Mouse (Mus musculus): ENCODE data around the gene Mdga1.
A peak's percentile ranks its signal among the peaks of the same experiment; 100 is the strongest.

Mdga1 gene

DNA sequence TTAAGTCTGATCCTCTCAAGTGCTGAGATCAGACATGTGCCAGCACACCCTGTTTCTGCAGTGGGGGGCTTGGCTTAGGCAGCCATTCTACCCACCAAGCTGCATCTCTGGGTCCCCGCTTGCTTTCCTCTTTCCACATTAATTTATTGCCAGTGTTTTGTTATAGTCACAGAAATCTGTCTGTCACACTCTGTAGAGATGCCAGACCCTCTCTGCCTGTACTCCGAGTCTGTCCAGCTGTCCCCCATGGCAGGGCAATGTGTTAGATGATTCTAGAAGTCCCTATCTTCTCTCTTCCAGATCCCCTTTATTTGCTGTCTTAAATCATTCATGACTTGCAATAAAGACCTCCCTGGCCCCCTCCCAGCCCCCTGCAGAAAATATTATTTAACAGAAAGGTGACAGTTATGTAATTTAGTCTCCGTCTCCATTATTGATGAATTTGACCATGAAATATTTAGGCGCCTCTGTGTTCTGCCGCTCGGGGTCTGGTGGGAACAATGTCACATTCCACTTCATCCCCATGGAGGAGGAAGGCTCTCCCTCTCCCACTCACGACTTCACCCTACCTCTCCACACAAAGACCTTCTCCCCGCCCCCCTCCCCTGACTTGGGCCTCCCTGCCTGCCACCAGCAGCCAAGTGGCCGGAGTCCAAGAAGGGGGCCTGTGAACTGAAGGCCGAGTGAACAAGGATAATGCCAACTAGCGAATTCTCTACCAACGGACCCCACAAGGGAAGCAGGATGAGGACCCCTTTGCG is 50.9 kb downstream of the Mdga1 start:
- no peak for DNase-seq

DNA sequence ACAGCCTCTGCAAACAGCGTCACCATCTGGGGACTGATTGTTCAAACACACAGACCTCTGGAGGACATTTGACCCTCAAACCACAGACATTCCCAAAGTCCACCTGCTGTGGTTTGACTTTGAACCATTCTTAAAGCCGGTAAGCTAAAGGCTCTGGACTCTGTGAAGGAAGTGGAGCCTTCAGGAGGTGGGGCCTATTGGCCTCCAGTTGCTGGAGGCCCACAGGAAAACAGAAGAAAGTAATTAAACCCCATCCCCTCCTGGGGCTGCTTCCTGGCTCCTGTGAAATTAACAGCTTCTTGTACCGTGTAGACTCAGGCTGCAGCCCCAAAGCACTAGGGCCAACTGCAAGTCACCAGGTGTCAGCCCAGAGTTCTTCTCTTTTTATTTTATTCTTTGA is 52.9 kb downstream of the Mdga1 start:
- no peak for DNase-seq

DNA sequence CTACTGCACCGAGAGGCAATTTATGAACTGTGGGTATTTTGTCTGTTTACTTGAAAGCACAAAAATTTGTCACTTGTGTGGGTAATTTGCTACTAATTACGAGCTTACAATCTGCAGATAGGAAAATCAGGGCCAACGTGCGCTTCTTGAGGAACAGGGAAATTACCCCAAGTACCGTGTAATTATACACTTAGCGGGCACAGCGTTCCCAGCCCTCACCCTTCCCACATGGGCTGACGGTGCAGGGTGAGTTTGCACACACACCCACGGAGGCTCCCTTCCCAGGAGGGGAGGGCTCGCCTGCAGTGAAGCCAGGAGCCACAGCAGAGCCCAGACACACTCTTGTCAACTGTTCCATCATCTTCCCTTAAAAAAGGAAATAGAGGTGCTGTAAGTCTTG is 54.1 kb downstream of the Mdga1 start:
- DNase-seq, result no peak

DNA sequence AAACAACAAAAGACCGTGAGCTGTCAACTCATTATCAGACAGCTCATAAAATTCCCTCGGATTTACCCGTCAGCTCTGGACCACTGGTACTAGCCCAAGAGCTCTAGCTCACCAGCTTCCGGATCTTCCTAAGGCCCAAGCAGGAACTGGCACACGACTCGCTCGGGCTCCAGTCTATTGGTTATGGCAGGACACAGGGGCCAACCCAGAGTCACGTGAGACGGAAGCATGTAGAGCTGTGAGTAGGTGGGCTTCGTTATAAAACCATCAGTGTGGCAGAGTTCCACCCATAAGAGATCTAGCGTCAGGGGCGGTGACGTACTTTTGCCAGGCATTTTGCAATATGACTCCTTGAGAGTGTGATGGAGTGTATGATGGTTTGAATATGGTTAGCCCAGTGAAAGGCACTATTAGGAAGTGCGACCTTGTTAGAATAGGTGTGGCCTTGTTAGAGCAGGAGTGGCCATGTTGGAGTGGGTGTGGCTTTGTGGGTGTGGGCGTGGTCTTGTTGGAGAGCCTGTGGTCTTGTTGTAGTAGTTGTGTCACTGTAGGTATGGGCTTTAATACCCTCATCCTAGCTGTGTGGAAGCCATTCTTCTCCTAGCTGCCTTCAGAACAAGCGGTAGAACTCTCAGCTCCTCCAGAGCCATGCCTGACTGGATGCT is 56.5 kb downstream of the Mdga1 start:
- peak; percentile 82 for DNase-seq

DNA sequence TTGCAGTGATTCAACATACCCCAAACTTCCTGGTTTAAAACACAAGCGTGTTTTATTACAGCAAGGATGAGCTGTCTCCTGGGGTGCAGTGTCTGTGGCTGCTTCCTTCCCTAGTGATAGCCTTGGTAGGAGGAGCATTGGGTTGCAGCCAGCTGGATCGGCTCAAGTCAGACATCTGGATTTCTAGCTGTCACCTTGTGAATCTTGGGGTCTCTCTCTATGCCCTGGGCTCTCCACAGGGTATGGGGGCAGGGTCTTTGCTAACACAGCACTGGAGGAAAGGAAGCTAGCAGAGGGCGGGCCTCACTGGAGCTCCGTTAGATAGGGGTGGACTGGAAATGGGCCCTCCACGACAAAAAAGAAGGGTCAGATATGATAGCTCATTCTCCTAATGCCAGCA is 57.2 kb downstream of the Mdga1 start:
- peak; percentile 81 for DNase-seq

GRCm38 (mm10) chr17:29909031-29909430 is 60.9 kb downstream of the Mdga1 start:
- DNase-seq, result no peak

- DNase-seq, result peak; percentile 73
These were observed 65.2 kb downstream of the Mdga1 start for GRCm38 (mm10) chr17:29904694-29905093.

GRCm38 (mm10) chr17:29902406-29903155 is 67.3 kb downstream of the Mdga1 start:
- no peak for DNase-seq

DNA sequence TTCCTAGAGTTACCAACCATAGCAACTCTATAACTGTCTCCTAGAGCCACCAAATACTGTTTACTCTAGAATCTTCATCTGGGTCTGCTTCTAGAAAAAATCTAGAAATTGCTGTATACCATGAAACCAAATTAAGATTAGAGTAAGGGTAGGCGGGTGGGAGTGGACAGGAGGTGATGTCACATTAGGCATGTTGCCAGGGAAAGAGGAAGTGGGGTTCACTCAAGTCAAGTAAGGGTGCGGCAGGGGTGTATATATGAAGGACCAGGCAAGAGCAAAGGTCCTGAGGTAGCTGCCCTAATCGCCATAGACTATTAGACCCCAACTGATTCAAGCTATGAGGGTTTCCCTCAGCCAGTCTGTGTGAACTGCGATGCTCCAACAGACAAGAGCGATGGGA is 69.6 kb downstream of the Mdga1 start:
- no peak for DNase-seq

- DNase-seq, result no peak
These were observed 73.5 kb downstream of the Mdga1 start for GRCm38 (mm10) chr17:29896181-29897054.

DNA sequence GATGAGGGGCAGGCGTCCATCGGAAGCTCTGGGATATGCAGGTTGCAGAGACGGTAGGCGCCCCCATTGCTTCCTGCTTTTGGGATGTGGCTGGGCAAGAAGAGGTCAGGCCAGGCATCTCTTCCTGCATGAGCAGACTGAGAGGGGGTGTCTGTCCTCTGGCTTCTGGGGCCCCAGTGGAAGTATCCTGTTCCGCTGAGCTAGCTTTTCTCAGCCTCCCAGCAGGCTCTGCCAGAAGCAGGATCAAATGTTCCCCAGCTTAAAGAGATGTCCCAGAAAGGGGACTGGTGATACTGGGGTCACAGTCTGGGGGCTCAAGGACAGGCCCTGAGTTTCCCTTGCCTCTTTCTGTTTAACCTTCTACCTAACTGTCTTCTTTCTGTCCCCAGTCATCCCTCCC is 74.3 kb downstream of the Mdga1 start:
- no peak for DNase-seq

DNA sequence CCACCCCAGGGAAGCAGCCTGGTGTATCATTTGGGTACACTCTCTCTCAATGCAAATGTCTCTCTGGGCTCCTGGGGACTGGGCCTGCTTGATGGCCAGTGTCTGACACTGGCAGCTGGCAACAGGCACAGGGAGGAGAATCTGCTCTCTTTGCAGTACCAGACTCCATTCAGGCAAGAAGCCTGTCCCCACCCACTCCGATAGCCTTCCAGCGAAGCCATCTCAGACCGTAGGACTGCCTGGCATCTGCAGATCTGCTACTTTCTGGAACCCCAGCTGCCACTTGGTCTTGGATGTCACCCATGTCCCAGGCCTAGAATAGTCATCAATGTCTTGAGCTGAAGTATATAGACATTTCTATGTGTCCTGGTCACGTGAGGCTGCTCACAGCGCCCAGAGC is 74.9 kb downstream of the Mdga1 start:
- DNase-seq, result no peak

DNA sequence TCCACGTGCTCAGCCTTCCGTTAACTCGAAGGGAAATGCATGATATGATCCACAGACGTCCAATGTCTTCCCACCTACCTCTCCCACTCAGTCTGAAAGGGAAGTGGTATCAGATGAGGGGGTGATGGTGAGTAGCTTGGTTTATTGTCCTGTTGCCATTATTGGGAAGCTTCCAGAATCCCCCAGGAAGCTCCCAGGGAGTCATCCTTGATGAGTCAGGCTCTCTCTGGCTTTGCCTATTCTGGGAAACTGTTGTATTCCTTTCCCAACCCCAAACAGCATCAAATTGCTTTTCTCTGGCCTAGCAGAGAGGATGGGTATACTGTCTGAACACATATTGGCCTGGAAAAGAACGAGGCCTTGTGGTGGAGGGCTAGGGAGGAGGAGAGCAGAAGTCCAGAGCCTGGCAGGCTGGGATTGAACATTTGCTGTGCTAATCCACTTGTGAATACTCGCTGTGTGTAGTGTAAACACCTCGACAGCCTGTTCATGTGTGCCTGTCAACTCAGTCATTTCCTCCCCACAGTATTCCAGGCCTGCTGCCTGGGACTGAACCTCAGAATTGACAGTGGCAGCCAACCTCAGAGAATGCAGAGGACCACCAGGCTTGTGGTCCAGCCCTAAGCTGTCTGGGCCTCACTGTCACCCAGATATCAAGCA is 79.3 kb downstream of the Mdga1 start:
- DNase-seq, result no peak

- DNase-seq, result peak; percentile 93
These were observed 80.6 kb downstream of the Mdga1 start for GRCm38 (mm10) chr17:29888981-29889980.

DNA sequence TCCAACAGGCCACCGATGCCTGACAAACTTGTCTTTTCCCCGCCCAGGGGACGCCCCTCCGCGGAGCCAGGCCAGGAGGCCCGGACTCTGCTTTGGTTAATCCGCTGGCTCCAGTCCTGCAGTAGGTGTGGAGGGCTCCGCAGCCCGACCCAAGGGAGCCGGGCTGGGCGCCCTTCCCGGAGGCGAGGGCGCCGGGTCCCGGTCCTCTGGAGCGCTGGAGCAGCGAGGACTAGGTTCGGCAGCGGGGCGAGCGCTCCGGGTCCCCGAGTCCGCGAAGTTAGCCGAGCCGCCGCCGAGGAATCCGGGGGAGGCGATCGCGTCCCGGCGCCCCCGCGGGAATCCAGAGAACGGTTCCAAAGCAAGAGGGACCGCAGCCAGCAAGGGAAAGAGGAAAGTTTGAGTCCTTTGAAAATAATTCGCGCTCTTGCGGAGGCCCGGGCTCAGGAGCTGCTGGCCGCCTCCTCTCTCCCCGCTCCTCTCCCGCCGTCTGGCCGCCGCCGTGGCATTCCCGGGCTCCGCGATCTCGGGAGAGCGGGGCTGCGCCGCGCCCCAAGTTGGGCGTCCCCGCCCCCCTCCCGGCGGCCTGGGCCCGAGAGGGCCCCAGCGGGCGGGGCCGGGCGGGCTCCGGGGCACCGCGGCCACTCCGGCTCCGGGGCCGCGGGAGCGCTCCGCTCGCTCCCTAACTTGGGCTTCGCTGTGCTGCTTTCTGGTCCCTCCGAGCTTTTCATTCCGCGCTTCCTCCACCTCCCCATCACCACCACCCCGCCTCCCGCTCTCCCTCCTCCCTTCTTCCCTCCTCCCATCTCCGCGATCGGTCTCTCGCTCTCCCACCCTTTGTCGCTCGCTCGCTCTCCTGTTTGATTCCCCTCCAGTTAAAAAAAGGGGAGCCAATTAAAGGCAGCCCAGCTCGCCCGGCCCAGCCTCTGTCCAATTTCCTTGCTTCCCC is 81.7 kb downstream of the Mdga1 start:
- DNase-seq, result no peak

GRCm38 (mm10) chr17:29887271-29887880 is 82.5 kb downstream of the Mdga1 start:
- DNase-seq, result no peak

DNA sequence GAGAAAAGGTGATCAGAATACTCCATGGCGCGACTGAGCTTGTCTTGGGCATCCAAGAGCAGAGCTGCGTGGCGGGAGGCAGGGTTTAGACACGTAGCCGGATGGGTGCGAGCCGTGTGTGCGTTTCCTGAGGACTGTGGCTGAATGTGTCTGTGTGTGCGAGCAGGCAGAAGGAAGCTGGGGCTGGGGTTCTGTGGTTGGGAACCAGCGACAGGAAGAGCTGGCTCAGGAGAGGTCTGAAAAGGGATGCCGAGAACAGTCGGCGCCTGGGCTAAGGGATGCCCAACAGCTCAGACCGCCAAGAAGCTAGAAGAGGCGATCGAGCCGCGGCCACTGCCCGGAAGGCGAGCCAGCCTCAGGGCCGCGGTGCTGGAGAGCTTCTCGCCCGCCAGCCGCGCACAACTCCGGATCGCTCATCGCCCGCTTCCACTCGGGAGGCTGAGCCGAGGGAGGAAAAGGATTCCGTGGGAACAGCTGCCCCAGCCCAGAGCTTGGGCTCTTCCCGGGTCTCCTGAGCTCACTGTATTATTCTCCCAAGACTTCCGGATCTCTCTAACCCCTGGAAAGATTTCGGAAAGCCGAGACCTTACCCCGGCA is 83.1 kb downstream of the Mdga1 start:
- no peak for DNase-seq

DNA sequence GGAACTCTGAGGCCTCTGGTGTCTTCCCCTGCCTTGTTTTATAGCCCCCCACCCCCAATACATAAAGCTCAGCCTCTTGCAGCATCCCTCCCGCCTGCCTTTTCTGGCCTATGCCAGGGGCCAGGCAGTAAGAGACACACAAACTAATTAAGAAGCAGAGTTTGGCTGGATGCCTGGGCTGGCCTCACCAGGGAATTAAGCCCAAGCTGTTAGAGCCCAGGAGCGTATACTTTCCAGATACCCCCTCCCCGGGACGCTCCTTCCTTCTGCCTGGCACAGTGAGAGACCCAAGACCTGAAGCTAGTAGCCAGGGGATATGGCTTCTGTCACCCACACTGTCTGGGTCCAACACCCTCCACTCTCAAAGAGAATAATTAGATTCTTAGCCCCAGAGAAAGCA is 83.8 kb downstream of the Mdga1 start:
- DNase-seq, result no peak

GRCm38 (mm10) chr17:29884596-29884995 is 85.3 kb downstream of the Mdga1 start:
- no peak for DNase-seq

All from heart, adult 11 months (tissue).